Mouse (Mus musculus): Measurements from ENCODE around the gene Kcnh1.

GRCm38 (mm10) chr1:192392232-192392631 lies 201.7 kb downstream of the Kcnh1 start:
- TF ChIP-seq POLR2A (IDR thresholded peaks at IDR 0.05; ENCODE audit: control insufficient read depth, low read depth, low read length): no peak
- no peak for TF ChIP-seq CTCF (IDR thresholded peaks at IDR 0.05; ENCODE audit: control insufficient read depth, insufficient read depth, insufficient replicate concordance, low read depth, low read length)

Data from testis, adult 2 months (tissue).